Mouse (Mus musculus) limb, embryonic 13.5 days (tissue): ENCODE measurements around the gene Unc119. TPM values are rescaled to one million over a fixed set of nuclear protein-coding genes. Genes with fewer than 3 reads are reported as not detected.
A peak's percentile ranks its signal among the peaks of the same experiment; 100 is the strongest.

Experiments
- ATAC-seq: fragments of 200-750 bp; cut with Nextera tagmentation; 2 replicates; pipeline ENCODE4 v1.8.0; 2017; ENCODE audit warnings: low read depth, moderate number of reproducible peaks, moderate TSS enrichment; ENCODE audit not compliant: low FRiP score
- H3K27ac ChIP-seq: fragments of 300-500 bp; sonication (generic); 2 replicates; pipeline ENCODE4 v1.5.1; 2015; ENCODE audit warnings: inconsistent platforms, mild to moderate bottlenecking, moderate library complexity
- H3K27me3 ChIP-seq: fragments of 300-500 bp; sonication (generic); 2 replicates; pipeline ENCODE4 v1.6.1; 2015; ENCODE audit warnings: mild to moderate bottlenecking, inconsistent platforms
- H3K36me3 ChIP-seq: fragments of 300-500 bp; sonication (generic); 2 replicates; pipeline ENCODE4 v1.6.1; 2015; ENCODE audit warnings: inconsistent platforms, mild to moderate bottlenecking, moderate library complexity
- H3K4me1 ChIP-seq: fragments of 300-500 bp; sonication (generic); 2 replicates; pipeline ENCODE4 v1.6.1; 2015; ENCODE audit warnings: inconsistent platforms
- H3K4me2 ChIP-seq: fragments of 300-500 bp; sonication (generic); replicated peaks from 2 replicates; pipeline ENCODE4 v1.6.1; 2015; ENCODE audit warnings: inconsistent platforms, mild to moderate bottlenecking, moderate library complexity
- H3K4me3 ChIP-seq: fragments of 300-500 bp; sonication (generic); 2 replicates; pipeline ENCODE4 v1.5.1; 2015; ENCODE audit warnings: moderate library complexity, mild to moderate bottlenecking, inconsistent platforms
- H3K9ac ChIP-seq: fragments of 300-500 bp; sonication (generic); 2 replicates; pipeline ENCODE4 v1.6.1; 2015; ENCODE audit warnings: mild to moderate bottlenecking, inconsistent platforms
- H3K9me3 ChIP-seq: fragments of 300-500 bp; sonication (generic); 2 replicates; pipeline ENCODE4 v1.6.1; 2016; ENCODE audit warnings: inconsistent platforms
- WGBS: fragments of 180-500 bp; shearing (Covaris S2); methylation state at CpG from one replicate; pipeline ENCODE4 v1.1.7; 2015; 5-methylcytosine and 5-hydroxymethylcytosine counted together
- polyA plus RNA-seq: library from polyadenylated mRNA; unstranded; fragments of >200 nt; fragmentation: Nextera tagmentation; extraction: Ambion mirVana; gene quantifications from 2 replicates; pipeline ENCODE4 v1.2.1, GENCODE M21; 2015

The Unc119 gene
- polyA plus RNA-seq = 70.1 and 74.7 TPM in 2 replicates

- H3K36me3 ChIP-seq = peaks cover 46% of the 10 kb centered on the region
- 1% methylated on average over 55 of the region's 66 CpGs for WGBS
Measured at GRCm38 (mm10) chr11:78343381-78344327, at the start of gene Unc119. Gene Unc119, plus strand, starts transcription at chr11:78343482.

GRCm38 (mm10) chr11:78294585-78294984 lies 48.7 kb upstream of the Unc119 start:
- ATAC-seq = no peak
- H3K9ac ChIP-seq = no peak overlapping the region
- H3K4me3 ChIP-seq = no peak overlapping the region
- H3K4me1 ChIP-seq = no peaks in the 10 kb centered on the region
- H3K27ac ChIP-seq = no peak overlapping the region
- no peak overlapping the region for H3K4me2 ChIP-seq
- no peaks in the 10 kb centered on the region for H3K27me3 ChIP-seq
- peaks cover 34% of the 10 kb centered on the region for H3K36me3 ChIP-seq
- WGBS = 93% methylated on average over 6 of the region's 6 CpGs
- H3K9me3 ChIP-seq = no peaks in the 10 kb centered on the region

More at GRCm38 (mm10) chr11:78343381-78344327, at the start of gene Unc119:
- Histone ChIP-seq H3K27ac (peak within 1 kb of the TSS; percentile 93), H3K4me1 (peaks cover 37% of the 10 kb centered on the region), H3K9ac (peak within 1 kb of the TSS; percentile 96), H3K4me2 (peak within 1 kb of the TSS; percentile 89), H3K4me3 (peak within 1 kb of the TSS; percentile 91), H3K9me3 (no peaks in the 10 kb centered on the region), H3K27me3 (no peaks in the 10 kb centered on the region)
- peak; percentile 89 for ATAC-seq

- Histone ChIP-seq H3K4me3 (peak overlapping the region; percentile 83), H3K27ac (peak overlapping the region; percentile 48; the same call in 1 of the 2 replicates), H3K36me3 (peaks cover 28% of the 10 kb centered on the region), H3K9ac (peak overlapping the region; percentile 65), H3K4me1 (peaks cover 11% of the 10 kb centered on the region), H3K4me2 (peak overlapping the region; percentile 84), H3K9me3 (no peaks in the 10 kb centered on the region), H3K27me3 (no peaks in the 10 kb centered on the region)
- WGBS = 59% methylated on average over 7 of the region's 7 CpGs
- 0 out of 2 replicates have a peak, but pooled peaks have one; percentile 21 for ATAC-seq
Measured at GRCm38 (mm10) chr11:78300917-78301316, 42.4 kb upstream of the Unc119 start.

- peak within 1 kb of the TSS; percentile 83 for H3K4me3 ChIP-seq
- peak; percentile 99 for ATAC-seq
- peaks cover 13% of the 10 kb centered on the region for H3K4me1 ChIP-seq
- peaks cover 32% of the 10 kb centered on the region for H3K36me3 ChIP-seq
- H3K9ac ChIP-seq = peak within 1 kb of the TSS; percentile 78
- no peaks in the 10 kb centered on the region for H3K27me3 ChIP-seq
- H3K4me2 ChIP-seq = peak within 1 kb of the TSS; percentile 84
- H3K9me3 ChIP-seq = no peaks in the 10 kb centered on the region
- WGBS = under 1% methylated on average over 45 of the region's 49 CpGs
- H3K27ac ChIP-seq = peak within 1 kb of the TSS; percentile 48; the same call in 1 of the 2 replicates
Measured at GRCm38 (mm10) chr11:78301357-78302084, 41.8 kb upstream of the Unc119 start, which contains the start of gene Spag5. Gene Spag5, plus strand, starts transcription at chr11:78301529.

- H3K9ac ChIP-seq = no peak overlapping the region
- H3K4me2 ChIP-seq = no peak overlapping the region
- ATAC-seq = no peak
- 88% methylated on average over 4 of the region's 4 CpGs for WGBS
- no peak overlapping the region for H3K4me3 ChIP-seq
- H3K27ac ChIP-seq = no peak overlapping the region
- H3K27me3 ChIP-seq = no peaks in the 10 kb centered on the region
- H3K36me3 ChIP-seq = peaks cover 61% of the 10 kb centered on the region
- peaks cover 17% of the 10 kb centered on the region for H3K4me1 ChIP-seq
- H3K9me3 ChIP-seq = no peaks in the 10 kb centered on the region
Measured at GRCm38 (mm10) chr11:78305272-78305671, 38.0 kb upstream of the Unc119 start.

GRCm38 (mm10) chr11:78310861-78311511 lies 32.3 kb upstream of the Unc119 start:
- Histone ChIP-seq H3K4me3 (no peak overlapping the region), H3K9me3 (no peaks in the 10 kb centered on the region), H3K27me3 (no peaks in the 10 kb centered on the region), H3K27ac (no peak overlapping the region), H3K4me2 (no peak overlapping the region), H3K9ac (no peak overlapping the region), H3K36me3 (peaks cover 85% of the 10 kb centered on the region), H3K4me1 (0 out of 2 replicates have a peak, but pooled peaks cover 6% of the 10 kb centered on the region)
- ATAC-seq = no peak
- 82% methylated on average over 8 of the region's 8 CpGs for WGBS

- no peak overlapping the region for H3K27ac ChIP-seq
- H3K36me3 ChIP-seq = peaks cover 93% of the 10 kb centered on the region
- H3K4me1 ChIP-seq = no peaks in the 10 kb centered on the region
- no peak for ATAC-seq
- no peaks in the 10 kb centered on the region for H3K27me3 ChIP-seq
- no peak overlapping the region for H3K4me3 ChIP-seq
- whole genome bisulfite sequencing = 94% methylated on average over 2 of the region's 2 CpGs
- no peak overlapping the region for H3K4me2 ChIP-seq
- no peaks in the 10 kb centered on the region for H3K9me3 ChIP-seq
- no peak overlapping the region for H3K9ac ChIP-seq
Measured at GRCm38 (mm10) chr11:78313662-78314061, 29.6 kb upstream of the Unc119 start.

- Histone ChIP-seq H3K27ac (no peak overlapping the region), H3K4me2 (no peak overlapping the region), H3K9me3 (no peaks in the 10 kb centered on the region), H3K36me3 (peaks cover 88% of the 10 kb centered on the region), H3K4me3 (no peak overlapping the region), H3K9ac (no peak overlapping the region), H3K4me1 (peaks cover 24% of the 10 kb centered on the region), H3K27me3 (no peaks in the 10 kb centered on the region)
- 88% methylated on average over 2 of the region's 2 CpGs for WGBS
- no peak for ATAC-seq
Measured at GRCm38 (mm10) chr11:78318411-78318810, 24.9 kb upstream of the Unc119 start.

- peak; percentile 44; the same call in 1 of the 2 replicates for ATAC-seq
- peaks cover 27% of the 10 kb centered on the region for H3K4me1 ChIP-seq
- no peaks in the 10 kb centered on the region for H3K27me3 ChIP-seq
- WGBS = 31% methylated on average over 2 of the region's 2 CpGs
- H3K27ac ChIP-seq = peak overlapping the region; percentile 67; the same call in 1 of the 2 replicates
- H3K9me3 ChIP-seq = no peaks in the 10 kb centered on the region
- peaks cover 56% of the 10 kb centered on the region for H3K36me3 ChIP-seq
- H3K4me2 ChIP-seq = peak overlapping the region; percentile 47
- peak overlapping the region; percentile 8; the same call in 1 of the 2 replicates for H3K9ac ChIP-seq
- H3K4me3 ChIP-seq = peak overlapping the region; percentile 15
Measured at GRCm38 (mm10) chr11:78322076-78322831, 21.0 kb upstream of the Unc119 start.

- Histone ChIP-seq H3K36me3 (peaks cover 50% of the 10 kb centered on the region), H3K4me1 (peaks cover 27% of the 10 kb centered on the region), H3K4me3 (peak within 1 kb of the TSS; percentile 15), H3K27me3 (no peaks in the 10 kb centered on the region), H3K4me2 (peak within 1 kb of the TSS; percentile 47), H3K27ac (peak within 1 kb of the TSS; percentile 67; the same call in 1 of the 2 replicates), H3K9me3 (no peaks in the 10 kb centered on the region), H3K9ac (peak within 1 kb of the TSS; percentile 8; the same call in 1 of the 2 replicates)
- ATAC-seq = peak; percentile 73
- WGBS = 3% methylated on average over 15 of the region's 15 CpGs
Measured at GRCm38 (mm10) chr11:78322860-78323259, 20.4 kb upstream of the Unc119 start, which contains the start of gene Aldoc. Gene Aldoc, plus strand, starts transcription at chr11:78322968.
